Mouse (Mus musculus) forelimb bud, embryonic 11.5 days (tissue): ENCODE results near the gene Slamf7.
A peak's percentile ranks its signal among the peaks of the same experiment; 100 is the strongest.
"Not testable (repeated sequence)": the region's sequence is repeated elsewhere in the genome, so short reads cannot be mapped to it uniquely, and the experiment has no call there.

Source experiments
- DNase-seq: peaks from one replicate; pipeline ENCODE4 v3.0.0-alpha.2; 2012; ENCODE audit warnings: low read depth, low spot score

The Slamf7 gene

GRCm38 (mm10) chr1:171652734-171653133, at the start of gene Slamf7:
Gene Slamf7 (minus strand): TSS chr1:171653035.
- DNase-seq = no peak

GRCm38 (mm10) chr1:171698983-171699382, 46.1 kb upstream of the Slamf7 start:
- peak; percentile 6 for DNase-seq

GRCm38 (mm10) chr1:171693918-171694317, 41.1 kb upstream of the Slamf7 start:
- DNase-seq = no peak

- no peak for DNase-seq
These were observed 34.5 kb upstream of the Slamf7 start for GRCm38 (mm10) chr1:171687320-171687719.

- DNase-seq = no peak
These were observed 32.1 kb upstream of the Slamf7 start for GRCm38 (mm10) chr1:171684923-171685322.

GRCm38 (mm10) chr1:171681531-171682299, 28.9 kb upstream of the Slamf7 start, which contains the start of gene Cd48:
Gene Cd48 (plus strand): TSS chr1:171682009.
- no peak for DNase-seq

- no peak for DNase-seq
These were observed 28.2 kb upstream of the Slamf7 start for GRCm38 (mm10) chr1:171681009-171681408.

GRCm38 (mm10) chr1:171677721-171678120, 24.9 kb upstream of the Slamf7 start:
- DNase-seq = no peak

- no peak for DNase-seq
These were observed 21.6 kb upstream of the Slamf7 start for GRCm38 (mm10) chr1:171674467-171674866.

- no peak for DNase-seq
These were observed 20.1 kb upstream of the Slamf7 start for GRCm38 (mm10) chr1:171672854-171673475.

- not testable (repeated sequence) for DNase-seq
These were observed 19.6 kb upstream of the Slamf7 start for GRCm38 (mm10) chr1:171672451-171672850.

- DNase-seq = no peak
These were observed 14.3 kb upstream of the Slamf7 start for GRCm38 (mm10) chr1:171667160-171667559.

GRCm38 (mm10) chr1:171666350-171666749, 13.5 kb upstream of the Slamf7 start:
- no peak for DNase-seq

- no peak for DNase-seq
These were observed 10.9 kb upstream of the Slamf7 start for GRCm38 (mm10) chr1:171663757-171664156.

- DNase-seq = no peak
These were observed 8.6 kb upstream of the Slamf7 start for GRCm38 (mm10) chr1:171661482-171661881.

GRCm38 (mm10) chr1:171660423-171660822, 7.6 kb upstream of the Slamf7 start:
- no peak for DNase-seq

GRCm38 (mm10) chr1:171658561-171658991, 5.7 kb upstream of the Slamf7 start:
- DNase-seq = no peak

- DNase-seq = no peak
These were observed 4.0 kb downstream of the Slamf7 start for GRCm38 (mm10) chr1:171648840-171649239.

- no peak for DNase-seq
These were observed 5.1 kb downstream of the Slamf7 start for GRCm38 (mm10) chr1:171647716-171648115.

GRCm38 (mm10) chr1:171646429-171646940, 6.3 kb downstream of the Slamf7 start:
- DNase-seq = no peak

- no peak for DNase-seq
These were observed 9.2 kb downstream of the Slamf7 start for GRCm38 (mm10) chr1:171643612-171644011.

GRCm38 (mm10) chr1:171640796-171641195, 12.0 kb downstream of the Slamf7 start:
- no peak for DNase-seq

GRCm38 (mm10) chr1:171638686-171639085, 14.1 kb downstream of the Slamf7 start:
- no peak for DNase-seq
